Mouse (Mus musculus) layer of hippocampus, adult 9-11 months (tissue): ENCODE measurements around the gene R3hdml.
A peak's percentile ranks its signal among the peaks of the same experiment; 100 is the strongest.
"Not testable (repeated sequence)": the region's sequence is repeated elsewhere in the genome, so short reads cannot be mapped to it uniquely, and the experiment has no call there.

Experiments used
- DNase-seq: peaks from one replicate; pipeline ENCODE4 v3.0.0; 2022

Gene R3hdml

GRCm38 (mm10) chr2:163492018-163492417, at the start of gene R3hdml:
TSS of gene R3hdml (plus strand) at chr2:163492318.
- no peak for DNase-seq

- no peak for DNase-seq
These were observed 48.6 kb upstream of the R3hdml start for GRCm38 (mm10) chr2:163443543-163443942.

- DNase-seq = no peak
These were observed 48.1 kb upstream of the R3hdml start for GRCm38 (mm10) chr2:163444017-163444416.

GRCm38 (mm10) chr2:163447375-163447774, 44.7 kb upstream of the R3hdml start:
- DNase-seq = no peak

- no peak for DNase-seq
These were observed 42.8 kb upstream of the R3hdml start for GRCm38 (mm10) chr2:163449276-163449675.

GRCm38 (mm10) chr2:163450668-163451295, 41.3 kb upstream of the R3hdml start:
- DNase-seq = peak; percentile 78

- DNase-seq = no peak
These were observed 39.4 kb upstream of the R3hdml start for GRCm38 (mm10) chr2:163452738-163453137.

- no peak for DNase-seq
These were observed 38.7 kb upstream of the R3hdml start for GRCm38 (mm10) chr2:163453378-163453777.

GRCm38 (mm10) chr2:163458539-163459265, 33.4 kb upstream of the R3hdml start:
- DNase-seq = no peak

GRCm38 (mm10) chr2:163459380-163459779, 32.7 kb upstream of the R3hdml start:
- no peak for DNase-seq

- DNase-seq = no peak
These were observed 31.5 kb upstream of the R3hdml start for GRCm38 (mm10) chr2:163460622-163461021.

GRCm38 (mm10) chr2:163461307-163461706, 30.8 kb upstream of the R3hdml start:
- DNase-seq = not testable (repeated sequence)

- DNase-seq = no peak
These were observed 29.7 kb upstream of the R3hdml start for GRCm38 (mm10) chr2:163462386-163462785.

GRCm38 (mm10) chr2:163462801-163463200, 29.3 kb upstream of the R3hdml start:
- DNase-seq = no peak

- DNase-seq = no peak
These were observed 28.8 kb upstream of the R3hdml start for GRCm38 (mm10) chr2:163463251-163463769.

GRCm38 (mm10) chr2:163463998-163464397, 28.1 kb upstream of the R3hdml start:
- no peak for DNase-seq

- DNase-seq = no peak
These were observed 27.6 kb upstream of the R3hdml start for GRCm38 (mm10) chr2:163464562-163464961.

GRCm38 (mm10) chr2:163466771-163467170, 25.3 kb upstream of the R3hdml start:
- no peak for DNase-seq

- DNase-seq = no peak
These were observed 24.5 kb upstream of the R3hdml start for GRCm38 (mm10) chr2:163467585-163467984.

GRCm38 (mm10) chr2:163468866-163469265, 23.3 kb upstream of the R3hdml start:
- DNase-seq = no peak

- DNase-seq = no peak
These were observed 22.4 kb upstream of the R3hdml start for GRCm38 (mm10) chr2:163469711-163470110.

- DNase-seq = no peak
These were observed 21.0 kb upstream of the R3hdml start for GRCm38 (mm10) chr2:163471136-163471535.

- DNase-seq = no peak
These were observed 20.2 kb upstream of the R3hdml start for GRCm38 (mm10) chr2:163471710-163472465.

GRCm38 (mm10) chr2:163472466-163472851, 19.7 kb upstream of the R3hdml start, which contains the start of gene Fitm2:
TSS of gene Fitm2 (minus strand) at chr2:163472629.
- DNase-seq = peak; percentile 93
